Mouse (Mus musculus): ENCODE measurements around the gene Dmbx1. TPM values are rescaled to one million over a fixed set of nuclear protein-coding genes. Genes with fewer than 3 reads are reported as not detected.

Gene Dmbx1
- total RNA-seq, 2 experiments from 2014 or later = not detected

GRCm38 (mm10) chr4:115940681-115941080 is 955 bp upstream of the Dmbx1 start:
- no peak for DNase-seq

- peak; percentile 19 for DNase-seq
Measured at GRCm38 (mm10) chr4:115938276-115939160, 1.2 kb downstream of the Dmbx1 start.

- DNase-seq = no peak
Measured at GRCm38 (mm10) chr4:115937061-115937976, 2.4 kb downstream of the Dmbx1 start.

- peak; percentile 16 for DNase-seq
Measured at GRCm38 (mm10) chr4:115936646-115937045, 3.1 kb downstream of the Dmbx1 start.

- peak; percentile 6 for DNase-seq
Measured at GRCm38 (mm10) chr4:115935835-115936581, 3.7 kb downstream of the Dmbx1 start.

GRCm38 (mm10) chr4:115931556-115932088 is 8.1 kb downstream of the Dmbx1 start:
- no peak for DNase-seq

- no peak for DNase-seq
Measured at GRCm38 (mm10) chr4:115927637-115928036, 12.1 kb downstream of the Dmbx1 start.

- DNase-seq = no peak
Measured at GRCm38 (mm10) chr4:115923262-115923880, 16.4 kb downstream of the Dmbx1 start.

- no peak for DNase-seq
Measured at GRCm38 (mm10) chr4:115922688-115923087, 17.0 kb downstream of the Dmbx1 start.

- DNase-seq = no peak
Measured at GRCm38 (mm10) chr4:115919911-115920310, 19.8 kb downstream of the Dmbx1 start.

GRCm38 (mm10) chr4:115911586-115911985 is 28.1 kb downstream of the Dmbx1 start:
- no peak for DNase-seq

GRCm38 (mm10) chr4:115908641-115909040 is 31.1 kb downstream of the Dmbx1 start:
- DNase-seq = peak; percentile 42

- peak; percentile 43 for DNase-seq
Measured at GRCm38 (mm10) chr4:115907994-115908393, 31.7 kb downstream of the Dmbx1 start.

- DNase-seq = no peak
Measured at GRCm38 (mm10) chr4:115906791-115907190, 32.9 kb downstream of the Dmbx1 start.

GRCm38 (mm10) chr4:115905701-115906100 is 34.0 kb downstream of the Dmbx1 start:
- no peak for DNase-seq

- no peak for DNase-seq
Measured at GRCm38 (mm10) chr4:115904375-115904774, 35.4 kb downstream of the Dmbx1 start.

- DNase-seq = peak; percentile 88
Measured at GRCm38 (mm10) chr4:115902816-115903215, 36.9 kb downstream of the Dmbx1 start.

GRCm38 (mm10) chr4:115897901-115898631 is 41.7 kb downstream of the Dmbx1 start:
- DNase-seq = peak; percentile 34

GRCm38 (mm10) chr4:115894281-115894680 is 45.4 kb downstream of the Dmbx1 start:
- DNase-seq = no peak

- DNase-seq = no peak
Measured at GRCm38 (mm10) chr4:115890553-115890952, 49.2 kb downstream of the Dmbx1 start, which contains the start of gene 6430628N08Rik. 6430628N08Rik (plus strand) TSS chr4:115890665.

- DNase-seq = no peak
Measured at GRCm38 (mm10) chr4:115890066-115890465, 49.7 kb downstream of the Dmbx1 start.

Data from adrenal gland, postnatal 10 days (tissue).